Mouse (Mus musculus) cerebellum, adult 2 months (tissue): ENCODE measurements at regions not wholly inside any gene's neighbourhood (a gene's known extent, or its start where the extent isn't known, plus 50 kb on each side); places are given as distances from the start of the nearest gene placed in this dataset.

ENCODE experiments used
- CTCF ChIP-seq: fragments of 200-500 bp; IDR thresholded peaks from 2 replicates; pipeline ENCODE4 v1.5.1; 2011; ENCODE audit warnings: low read depth, mild to moderate bottlenecking, control low read depth, low read length, moderate library complexity, borderline replicate concordance; ENCODE audit not compliant: insufficient read depth
- POLR2A ChIP-seq: fragments of 200-500 bp; IDR thresholded peaks from 2 replicates; pipeline ENCODE4 v1.6.1; 2011; ENCODE audit warnings: low read length, control low read depth, borderline replicate concordance; ENCODE audit not compliant: insufficient read depth

DNA sequence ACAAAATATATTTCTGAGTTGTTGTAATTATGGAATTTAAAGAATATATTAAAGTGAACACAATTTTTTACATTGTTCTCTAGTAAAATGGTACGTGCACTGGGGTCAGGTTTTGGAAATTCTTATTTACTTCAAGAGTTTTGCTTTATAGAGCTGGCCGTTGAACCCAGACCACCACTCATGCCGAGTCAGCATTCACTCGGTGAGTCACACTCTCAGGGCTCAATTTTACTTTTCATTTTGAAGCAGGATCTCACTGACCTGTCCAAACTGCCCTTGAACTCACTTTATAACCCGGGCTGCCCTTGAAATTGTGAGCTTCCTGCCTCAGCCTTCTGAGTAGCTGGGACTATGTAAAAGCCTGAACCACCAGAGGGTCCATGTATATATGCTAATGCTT lies 82.1 kb upstream of the Bnc2 start:
- TF ChIP-seq CTCF (no peak), POLR2A (no peak)
